9 mouse cellular contexts compared by ENCODE assay signal in the genomic region with DNA sequence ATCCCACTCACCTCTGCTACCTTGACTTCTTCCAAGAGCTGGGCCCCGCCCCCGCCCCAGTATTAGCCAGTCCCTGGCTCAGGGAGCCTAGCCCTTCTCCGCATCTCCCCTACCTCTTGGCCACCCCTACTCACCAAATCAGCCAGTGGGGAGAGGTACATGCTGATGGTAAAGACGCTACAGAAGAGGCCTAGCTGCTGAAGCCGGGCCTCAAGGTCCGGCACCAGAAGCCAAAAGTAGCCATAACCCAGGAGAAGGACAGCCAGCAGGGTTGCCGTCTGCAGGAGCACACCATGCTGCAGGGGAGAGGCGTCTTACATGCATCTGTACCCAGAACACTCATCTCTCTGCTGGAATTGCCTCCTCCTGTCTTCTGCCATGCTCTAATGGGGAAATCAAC. TPM values are rescaled to one million over a fixed set of nuclear protein-coding genes. Genes with fewer than 3 reads are reported as not detected.
A peak's percentile ranks its signal among the peaks of the same experiment; 100 is the strongest.
DNase-seq lines count a peak whose midpoint lies in the region; ATAC-seq and TF ChIP-seq lines count a peak whose summit lies in the region.
"Had no signal": no experiment of that assay in that cellular context is flagged by ENCODE, and none has a peak within 500 bp of the region (broad histone marks: within the 10 kb centered on the region; RNA-seq: fewer than 3 reads in every experiment).

No protein-coding gene starts in this region.

- peak overlapping the region; percentile 69 for H3K4me2 ChIP-seq in lung, embryonic 15.5 days
- peak overlapping the region; percentile 69 for H3K4me2 ChIP-seq in limb, embryonic 12.5 days
- H3K4me2 ChIP-seq in stomach, embryonic 15.5 days: peak overlapping the region; percentile 72

- peaks cover 21% of the 10 kb centered on the region for H3K36me3 ChIP-seq in lung, embryonic 15.5 days
- peaks cover 20% of the 10 kb centered on the region for H3K36me3 ChIP-seq in limb, embryonic 12.5 days
- H3K36me3 ChIP-seq in stomach, embryonic 15.5 days: peaks cover 9% of the 10 kb centered on the region; the same call in 1 of the 2 replicates

- 62% methylated on average over 8 of the region's 8 CpGs for WGBS in lung, embryonic 15.5 days
- WGBS in limb, embryonic 12.5 days: 50% methylated on average over 8 of the region's 8 CpGs
- WGBS in stomach, embryonic 15.5 days: 74% methylated on average over 8 of the region's 8 CpGs

- no peak for TF ChIP-seq CTCF in gastrocnemius, adult 2 months (IDR thresholded peaks at IDR 0.05)

- H3K9me3 ChIP-seq in lung, embryonic 15.5 days: no peaks in the 10 kb centered on the region
- no peaks in the 10 kb centered on the region for H3K9me3 ChIP-seq in limb, embryonic 12.5 days
- no peaks in the 10 kb centered on the region for H3K9me3 ChIP-seq in stomach, embryonic 15.5 days

- H3K27ac ChIP-seq in gastrocnemius, adult 2 months: peak overlapping the region; percentile 90
- H3K27ac ChIP-seq in lung, embryonic 15.5 days: 0 out of 2 replicates have a peak overlapping the region, but pooled peaks have one; percentile 90
- H3K27ac ChIP-seq in limb, embryonic 12.5 days: no peak overlapping the region
- 0 out of 2 replicates have a peak overlapping the region, but pooled peaks have one; percentile 40 for H3K27ac ChIP-seq in stomach, embryonic 15.5 days

- DNase-seq in gastrocnemius, adult 2 months: no peak
- DNase-seq in gastrocnemius, postnatal 25 days: no peak
- DNase-seq in lung, postnatal 25 days (ENCODE audit: low spot score): no peak
- no peak for DNase-seq in frontal cortex, postnatal 14 days (ENCODE audit: low spot score in 2 of 2)
- DNase-seq in left cerebral cortex, postnatal 25 days (ENCODE audit: low spot score in 2 of 2): no peak
- DNase-seq: cerebellum, adult 11 months had no signal

- no peak for ATAC-seq in lung, embryonic 15.5 days (ENCODE audit: borderline replicate concordance, extremely low read depth, low FRiP score, low TSS enrichment)
- ATAC-seq in limb, embryonic 12.5 days (ENCODE audit: insufficient number of reproducible peaks, insufficient read depth, low FRiP score, low TSS enrichment, low read depth): no peak
- no peak for ATAC-seq in stomach, embryonic 15.5 days (ENCODE audit: insufficient read depth, low FRiP score, low read depth)

- no peaks in the 10 kb centered on the region for H3K27me3 ChIP-seq in lung, embryonic 15.5 days
- no peaks in the 10 kb centered on the region for H3K27me3 ChIP-seq in limb, embryonic 12.5 days
- H3K27me3 ChIP-seq in stomach, embryonic 15.5 days (replicated peaks): no peaks in the 10 kb centered on the region

- intact Hi-C loops in gastrocnemius, adult 2 months (cut with DNase I): no loop called here
- intact Hi-C loops in left cerebral cortex, postnatal 25 days (cut with DNase I): no loop called here

- peak overlapping the region; percentile 88 for H3K4me3 ChIP-seq in gastrocnemius, adult 2 months
- H3K4me3 ChIP-seq in lung, embryonic 15.5 days: 0 out of 2 replicates have a peak overlapping the region, but pooled peaks have one; percentile 56
- H3K4me3 ChIP-seq in limb, embryonic 12.5 days (replicated peaks): peak overlapping the region; percentile 2; the same call in 1 of the 2 replicates
- H3K4me3 ChIP-seq in stomach, embryonic 15.5 days (replicated peaks): 0 out of 2 replicates have a peak overlapping the region, but pooled peaks have one; percentile 8

- H3K4me1 ChIP-seq in lung, embryonic 15.5 days: peaks cover 50% of the 10 kb centered on the region
- H3K4me1 ChIP-seq in limb, embryonic 12.5 days (replicated peaks): peaks cover 35% of the 10 kb centered on the region
- H3K4me1 ChIP-seq in stomach, embryonic 15.5 days: peaks cover 32% of the 10 kb centered on the region

- H3K9ac ChIP-seq in lung, embryonic 15.5 days: no peak overlapping the region
- H3K9ac ChIP-seq in limb, embryonic 12.5 days (replicated peaks): 0 out of 2 replicates have a peak overlapping the region, but pooled peaks have one; percentile 18
- H3K9ac ChIP-seq in stomach, embryonic 15.5 days: no peak overlapping the region

RNA-seq across cellular contexts. Expression of a gene that starts 1.5 kb away (rescaled TPM):
- 1 to 10 TPM; 8.9 to 9.7 TPM for total RNA-seq in gastrocnemius, adult 2 months (2021)
- 10 to 100 TPM in 1 of 2 experiments, 1 to 10 TPM in 1; 8.2 to 11.4 TPM for total RNA-seq in gastrocnemius, postnatal 25 days (2021)
- polyA plus RNA-seq in lung, embryonic 15.5 days (2015; fragmentation: Nextera tagmentation; extraction: Ambion mirVana): 62.3 and 65.4 TPM in 2 replicates
- 58.5 and 66.3 TPM in 2 replicates for polyA plus RNA-seq in limb, embryonic 12.5 days (2016; fragmentation: Nextera tagmentation; extraction: Ambion mirVana)
- 74.4 and 75.3 TPM in 2 replicates for polyA plus RNA-seq in stomach, embryonic 15.5 days (2015; fragmentation: Nextera tagmentation; extraction: Ambion mirVana)
- total RNA-seq in left cerebral cortex, postnatal 25 days (2021): 10 to 100 TPM; 32.1 to 37.4 TPM

RNA-seq across cellular contexts. Expression of a gene that starts 9.8 kb away (rescaled TPM):
- 10 to 100 TPM; 16.4 to 26.9 TPM for total RNA-seq in gastrocnemius, adult 2 months (2021)
- 10 to 100 TPM; 24.7 to 28.8 TPM for total RNA-seq in gastrocnemius, postnatal 25 days (2021)
- 122 and 130 TPM in 2 replicates for polyA plus RNA-seq in lung, embryonic 15.5 days (2015; fragmentation: Nextera tagmentation; extraction: Ambion mirVana)
- 93.9 and 102 TPM in 2 replicates for polyA plus RNA-seq in limb, embryonic 12.5 days (2016; fragmentation: Nextera tagmentation; extraction: Ambion mirVana)
- 129 and 132 TPM in 2 replicates for polyA plus RNA-seq in stomach, embryonic 15.5 days (2015; fragmentation: Nextera tagmentation; extraction: Ambion mirVana)
- 10 to 100 TPM; 47.8 to 48.1 TPM for total RNA-seq in left cerebral cortex, postnatal 25 days (2021)

RNA-seq across cellular contexts. Expression of a gene that starts 12.0 kb away (rescaled TPM):
- 10 to 100 TPM in 1 of 2 experiments, 1 to 10 TPM in 1; 7.9 to 13.1 TPM for total RNA-seq in gastrocnemius, adult 2 months (2021)
- total RNA-seq in gastrocnemius, postnatal 25 days (2021): 10 to 100 TPM; 10.2 to 12.8 TPM
- polyA plus RNA-seq in lung, embryonic 15.5 days (2015; fragmentation: Nextera tagmentation; extraction: Ambion mirVana): 89.7 and 94.5 TPM in 2 replicates
- 36.9 and 40.4 TPM in 2 replicates for polyA plus RNA-seq in limb, embryonic 12.5 days (2016; fragmentation: Nextera tagmentation; extraction: Ambion mirVana)
- 41.4 and 46.1 TPM in 2 replicates for polyA plus RNA-seq in stomach, embryonic 15.5 days (2015; fragmentation: Nextera tagmentation; extraction: Ambion mirVana)
- 1 to 10 TPM; 4.1 to 5.2 TPM for total RNA-seq in left cerebral cortex, postnatal 25 days (2021)

RNA-seq across cellular contexts. Expression of a gene that starts 22.8 kb away (rescaled TPM):
- total RNA-seq in gastrocnemius, adult 2 months (2021): under 1 TPM; 0.18 to 0.50 TPM
- under 1 TPM; 0.28 to 0.38 TPM for total RNA-seq in gastrocnemius, postnatal 25 days (2021)
- 7.2 and 7.9 TPM in 2 replicates for polyA plus RNA-seq in lung, embryonic 15.5 days (2015; fragmentation: Nextera tagmentation; extraction: Ambion mirVana)
- polyA plus RNA-seq in limb, embryonic 12.5 days (2016; fragmentation: Nextera tagmentation; extraction: Ambion mirVana): 6.1 and 6.3 TPM in 2 replicates
- 4.6 and 5.9 TPM in 2 replicates for polyA plus RNA-seq in stomach, embryonic 15.5 days (2015; fragmentation: Nextera tagmentation; extraction: Ambion mirVana)
- total RNA-seq in left cerebral cortex, postnatal 25 days (2021): 10 to 100 TPM; 89.8 to 94.3 TPM

RNA-seq across cellular contexts. Expression of a gene that starts 23.1 kb away (rescaled TPM):
- total RNA-seq in gastrocnemius, adult 2 months (2021): 10 to 100 TPM; 62.9 to 79.7 TPM
- total RNA-seq in gastrocnemius, postnatal 25 days (2021): 10 to 100 TPM; 66.6 to 78.8 TPM
- 282 and 311 TPM in 2 replicates for polyA plus RNA-seq in lung, embryonic 15.5 days (2015; fragmentation: Nextera tagmentation; extraction: Ambion mirVana)
- polyA plus RNA-seq in limb, embryonic 12.5 days (2016; fragmentation: Nextera tagmentation; extraction: Ambion mirVana): 316 and 333 TPM in 2 replicates
- 374 and 406 TPM in 2 replicates for polyA plus RNA-seq in stomach, embryonic 15.5 days (2015; fragmentation: Nextera tagmentation; extraction: Ambion mirVana)
- total RNA-seq in left cerebral cortex, postnatal 25 days (2021): 10 to 100 TPM; 69.2 to 69.4 TPM

Comparison
In these comparisons a context has a peak if more than half of its experiments do, and no peak if none do; other contexts are left out.
1. H3K4me3 ChIP-seq: peak in every context shown above with its lines; median percentile 88 in gastrocnemius, adult 2 months; 56 in lung, embryonic 15.5 days; 8 in stomach, embryonic 15.5 days; 2 in limb, embryonic 12.5 days.